Mouse (Mus musculus) CH12.LX (cell line): ENCODE results near the gene Lama2.

Experiments
- CHD2 ChIP-seq: IDR thresholded peaks from 2 replicates; pipeline ENCODE4 v1.6.1; 2011; ENCODE audit warnings: low read length, improper control_type of control experiment
- CTCF ChIP-seq, 2 experiments: IDR thresholded peaks in 1 of 2; conservative IDR thresholded peaks in 1 of 2; 2 replicates each; pipeline ENCODE4 v1.5.1; 2011 to 2012; ENCODE audit warnings: low read depth in 2 of 2, low read length in 2 of 2, improper control_type of control experiment in 1 of 2, inconsistent platforms in 1 of 2, mild to moderate bottlenecking in 1 of 2, moderate library complexity in 1 of 2
- ELF1 ChIP-seq: IDR thresholded peaks from 2 replicates; pipeline ENCODE4 v1.6.1; 2014; ENCODE audit warnings: low read depth, mild to moderate bottlenecking, inconsistent platforms, low read length, improper control_type of control experiment
- MAFK ChIP-seq: IDR thresholded peaks from 2 replicates; pipeline ENCODE4 v1.6.1; 2011; ENCODE audit warnings: low read length, improper control_type of control experiment; ENCODE audit not compliant: insufficient replicate concordance
- POLR2A ChIP-seq: IDR thresholded peaks from 2 replicates; pipeline ENCODE4 v1.6.1; 2011; ENCODE audit warnings: low read depth, mild to moderate bottlenecking, improper control_type of control experiment, low read length
- UBTF ChIP-seq: IDR thresholded peaks from 2 replicates; pipeline ENCODE4 v1.6.1; 2012; ENCODE audit warnings: low read depth, mild to moderate bottlenecking, inconsistent platforms, low read length, improper control_type of control experiment, moderate library complexity
- ZKSCAN1 ChIP-seq: IDR thresholded peaks from 2 replicates; pipeline ENCODE4 v1.6.1; 2012; ENCODE audit warnings: low read depth, inconsistent platforms, low read length, improper control_type of control experiment, borderline replicate concordance

DNA sequence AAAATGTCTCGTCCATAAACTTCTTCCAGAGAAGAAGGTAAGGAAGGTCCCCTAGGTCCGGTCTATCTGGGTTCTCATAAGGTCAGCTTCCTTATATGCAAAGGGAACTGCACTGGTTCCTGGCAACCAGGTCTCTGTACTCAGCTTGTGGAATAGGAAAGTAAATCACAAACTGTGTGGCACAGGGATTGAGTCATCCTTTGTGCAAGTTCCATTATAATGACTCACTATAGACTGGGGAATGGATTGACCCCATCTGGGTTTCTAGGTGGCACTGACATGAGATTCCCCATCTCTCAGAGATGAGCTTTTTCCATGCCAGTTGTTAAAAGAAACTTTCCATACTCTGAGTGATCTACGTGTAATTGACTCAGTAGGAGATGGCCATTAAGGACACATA lies 501.7 kb downstream of the Lama2 start:
- TF ChIP-seq ELF1 (no peak), ZKSCAN1 (no peak), MAFK (no peak), POLR2A (no peak), CTCF (conservative IDR thresholded peaks at IDR 0.05 in 1 of 2, IDR thresholded peaks at IDR 0.05 in 1 of 2; ENCODE audit: low read depth in 2 of 2, low read length in 2 of 2) (no peak), UBTF (no peak), CHD2 (no peak)
